Mouse (Mus musculus) heart, postnatal 4 days (tissue): ENCODE data around the gene Anapc7. TPM values are rescaled to one million over a fixed set of nuclear protein-coding genes. Genes with fewer than 3 reads are reported as not detected.
A peak's percentile ranks its signal among the peaks of the same experiment; 100 is the strongest.
"Not testable (repeated sequence)": the region's sequence is repeated elsewhere in the genome, so short reads cannot be mapped to it uniquely, and the experiment has no call there.

ENCODE experiments used
- DNase-seq: peaks from one replicate; pipeline ENCODE4 v3.0.0; 2021
- total RNA-seq, 2 experiments: library from RNA; stranded (reverse); gene quantifications; 2 replicates each; pipeline ENCODE4 v1.2.3; 2021

The Anapc7 gene
- total RNA-seq, 2 experiments from 2014 or later, result 47.0 to 48.7 TPM

DNA sequence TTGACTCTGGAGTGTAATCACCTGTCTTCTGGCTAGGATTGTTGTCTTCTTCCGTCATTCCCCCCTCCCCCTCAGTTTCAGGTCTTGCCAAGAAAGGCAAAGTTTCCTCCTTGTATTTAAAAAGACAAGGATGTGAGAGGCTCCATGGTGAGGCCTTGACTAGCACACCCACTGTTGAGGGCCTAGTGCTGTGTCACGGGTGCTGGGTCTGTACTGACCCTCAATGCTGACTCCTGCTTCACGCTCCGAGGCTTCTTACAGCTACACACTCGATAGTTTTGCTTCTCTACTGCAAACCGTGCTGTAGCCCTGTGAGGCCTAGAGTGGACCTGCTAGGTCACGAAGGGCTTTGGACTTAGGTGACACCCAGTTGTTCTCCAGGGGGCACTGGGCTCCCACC lies 30.7 kb downstream of the Anapc7 start:
- DNase-seq, result peak; percentile 30

DNA sequence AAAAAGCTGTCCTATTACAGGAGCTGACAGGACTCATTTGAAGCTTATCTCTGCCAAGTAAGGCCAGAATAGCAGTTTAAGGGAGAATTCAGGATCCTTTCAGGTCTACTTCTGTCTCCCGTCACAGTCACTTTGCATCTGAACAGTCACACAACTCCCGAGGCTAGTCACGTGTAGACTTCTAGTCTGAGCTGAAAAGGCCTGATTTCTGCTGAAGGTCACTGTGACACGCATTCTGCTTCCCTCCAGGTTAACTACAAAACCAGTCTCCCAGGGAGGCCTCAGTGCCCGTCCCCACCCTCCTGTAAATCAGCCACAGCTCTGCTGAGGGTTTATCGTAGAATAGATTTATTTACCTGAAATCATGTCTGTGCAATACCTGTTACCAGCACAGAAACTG lies 31.7 kb downstream of the Anapc7 start:
- DNase-seq, result no peak

DNA sequence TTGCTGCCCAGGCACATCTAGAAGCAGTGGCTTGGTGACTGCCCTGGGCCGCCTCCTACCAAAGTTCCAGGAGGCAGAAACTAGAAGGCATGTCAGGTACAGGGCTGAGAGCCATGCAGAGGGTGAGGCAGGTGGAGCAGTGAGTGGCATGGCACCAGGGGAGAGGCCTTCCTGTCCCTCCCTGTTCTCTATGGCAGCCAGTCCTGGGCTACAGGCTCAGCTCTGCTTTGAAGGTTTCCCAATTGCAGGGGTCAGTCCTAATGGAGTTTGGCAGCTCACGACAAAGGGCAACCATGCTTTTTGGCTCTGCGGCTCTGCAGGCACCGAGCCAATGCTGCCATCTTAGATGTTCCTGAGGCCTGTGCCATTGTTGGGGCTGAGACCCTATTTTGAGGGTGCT lies 32.9 kb downstream of the Anapc7 start:
- DNase-seq, result no peak

DNA sequence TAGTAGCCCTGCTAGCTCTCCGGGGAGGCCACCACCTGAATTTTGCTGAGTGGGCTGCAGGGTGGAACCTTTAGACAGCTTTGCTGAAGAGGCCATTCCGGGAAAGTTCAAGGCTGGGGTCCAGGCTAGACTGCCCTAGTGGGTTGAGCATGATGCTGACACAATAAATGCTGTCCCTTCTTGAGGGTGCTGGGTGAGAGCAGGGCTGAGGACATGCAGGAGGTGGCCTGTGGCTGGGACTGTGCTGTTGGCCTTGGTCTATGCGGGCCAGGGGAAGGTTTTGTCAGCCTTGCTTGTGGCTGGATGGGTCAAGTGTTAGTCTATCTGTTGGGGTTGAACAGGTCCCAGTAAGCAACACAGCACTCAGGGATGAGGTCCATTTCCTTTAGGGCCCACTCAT lies 33.4 kb downstream of the Anapc7 start:
- no peak for DNase-seq

DNA sequence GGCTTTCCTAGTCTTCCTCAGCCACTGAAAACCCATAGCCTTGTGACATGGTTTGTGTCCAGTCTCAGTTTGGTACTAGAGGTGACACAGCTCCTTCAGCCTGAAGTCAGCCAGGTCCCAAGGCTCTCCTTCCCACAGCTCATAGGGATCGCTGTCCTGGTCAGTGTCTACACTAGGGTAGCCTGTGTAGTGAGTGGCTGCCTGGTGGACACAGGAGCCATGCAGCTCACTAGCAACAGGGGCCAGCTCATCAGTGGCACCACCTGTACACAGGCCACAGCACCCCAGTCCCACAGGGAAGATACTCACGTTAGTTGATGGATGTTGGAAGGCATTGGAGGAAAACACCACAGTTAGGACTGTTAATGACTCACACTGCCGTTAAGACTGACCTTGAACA lies 34.1 kb downstream of the Anapc7 start:
- DNase-seq, result no peak

DNA sequence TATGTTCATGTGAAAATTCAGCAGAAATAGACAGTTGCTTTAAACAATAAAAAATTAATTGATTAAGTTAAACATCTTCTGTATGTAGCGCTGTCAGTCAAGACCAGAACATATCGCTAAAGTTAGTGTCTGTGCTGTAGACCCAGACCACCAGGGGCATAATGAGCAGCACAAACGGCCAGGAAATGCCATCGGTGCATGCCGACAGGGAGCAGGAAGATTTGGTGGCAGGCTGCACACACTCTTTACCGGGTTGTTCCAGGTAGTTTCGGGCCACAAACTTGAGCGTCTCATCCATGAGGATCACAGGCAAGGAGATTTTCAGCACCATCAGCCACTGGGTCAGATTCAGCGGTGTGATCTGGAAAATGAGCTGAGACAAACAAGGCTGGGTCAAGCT lies 35.6 kb downstream of the Anapc7 start:
- not testable (repeated sequence) for DNase-seq

DNA sequence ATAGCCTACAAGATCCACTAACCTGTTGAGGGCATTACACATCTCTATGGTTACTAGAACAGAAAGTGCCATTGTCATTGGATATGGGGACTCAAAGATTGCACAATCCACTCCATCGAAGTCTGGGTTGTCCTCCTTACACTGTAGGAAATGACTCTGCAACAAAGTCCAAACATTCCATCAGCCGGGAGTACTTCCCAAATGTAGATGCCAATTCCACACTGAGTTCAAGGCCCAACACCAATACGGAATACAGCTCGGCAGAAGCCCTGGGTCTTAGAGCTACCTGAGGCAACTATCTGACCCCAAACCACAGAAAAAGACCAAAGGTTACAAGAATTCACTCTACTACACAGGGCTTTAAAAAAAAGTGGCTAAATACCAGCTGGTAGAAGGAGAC lies 36.6 kb downstream of the Anapc7 start:
- DNase-seq, result no peak

DNA sequence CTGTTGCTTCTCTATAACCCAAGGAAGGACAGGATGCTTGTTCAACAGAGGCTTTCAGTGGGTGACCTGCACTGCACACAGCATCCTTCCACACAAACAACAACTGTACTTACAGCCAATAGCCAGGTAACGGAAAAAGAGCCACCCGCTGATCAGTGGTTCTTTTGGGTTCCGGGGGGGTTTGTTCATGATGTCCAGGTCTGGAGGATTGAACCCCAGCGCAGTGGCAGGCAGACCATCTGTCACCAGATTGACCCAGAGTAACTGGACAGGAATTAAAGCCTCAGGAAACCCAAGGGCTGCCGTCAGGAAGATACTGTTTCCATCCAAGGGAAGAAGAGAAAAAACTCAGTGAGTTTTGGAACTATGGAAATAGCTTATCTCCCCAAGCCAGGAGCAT lies 37.8 kb downstream of the Anapc7 start:
- no peak for DNase-seq

DNA sequence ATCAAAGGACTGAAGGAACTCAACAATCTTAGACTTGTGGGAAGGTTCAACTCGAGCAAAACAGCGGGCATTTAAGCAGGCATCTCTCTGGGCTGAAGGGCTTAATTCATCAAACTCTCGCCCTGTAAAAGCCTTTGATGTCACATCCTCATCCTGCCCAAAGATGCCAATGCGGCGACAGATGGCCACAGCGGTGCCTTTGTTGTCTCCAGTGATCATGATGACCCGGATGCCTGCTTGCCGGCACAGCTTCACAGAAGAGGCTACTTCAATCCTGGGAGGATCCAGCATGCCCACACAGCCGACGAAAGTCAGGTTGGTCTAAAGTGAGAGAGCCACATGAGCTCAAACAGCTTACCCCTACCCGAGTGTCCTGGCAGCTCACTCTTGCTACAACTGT lies 39.2 kb downstream of the Anapc7 start:
- DNase-seq, result no peak

DNA sequence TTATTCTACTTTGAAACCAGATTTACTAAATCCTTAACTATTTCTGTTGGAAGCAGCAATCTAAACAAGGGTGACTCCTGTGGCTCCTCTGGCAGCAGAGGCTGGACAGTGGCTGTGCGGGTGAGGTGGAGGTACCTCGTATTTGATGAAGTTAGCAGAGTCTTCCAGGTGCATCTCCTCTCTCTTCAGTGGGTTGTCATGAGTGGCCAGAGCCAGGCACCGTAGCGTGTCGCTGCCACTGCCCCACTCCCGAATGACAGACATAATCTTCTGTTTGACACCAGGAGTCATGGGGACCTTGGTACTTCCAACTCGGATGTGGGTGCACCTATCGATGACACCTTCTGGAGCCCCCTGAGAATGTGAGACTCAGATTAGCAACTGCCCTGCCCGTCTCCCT lies 39.9 kb downstream of the Anapc7 start:
- DNase-seq, result no peak

DNA sequence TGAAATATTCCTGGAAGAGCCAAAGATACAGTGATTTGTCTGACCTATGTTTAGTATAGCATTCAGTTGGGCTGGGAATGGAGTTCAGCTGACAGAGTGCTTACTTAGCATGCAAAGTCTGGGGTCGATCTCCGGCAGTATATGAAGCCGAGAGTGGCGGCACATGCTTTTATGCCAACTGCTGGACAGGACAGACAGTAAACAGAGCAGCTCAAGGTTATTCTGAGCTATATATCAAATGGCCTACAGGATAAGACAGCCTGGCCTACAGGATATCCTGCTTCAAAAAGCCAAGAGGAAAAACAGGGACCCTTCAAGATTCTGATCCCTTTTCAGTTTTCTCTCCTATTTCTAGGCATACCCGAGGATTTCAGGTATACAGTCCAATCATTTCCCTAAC lies 50.2 kb downstream of the Anapc7 start:
- DNase-seq, result no peak

DNA sequence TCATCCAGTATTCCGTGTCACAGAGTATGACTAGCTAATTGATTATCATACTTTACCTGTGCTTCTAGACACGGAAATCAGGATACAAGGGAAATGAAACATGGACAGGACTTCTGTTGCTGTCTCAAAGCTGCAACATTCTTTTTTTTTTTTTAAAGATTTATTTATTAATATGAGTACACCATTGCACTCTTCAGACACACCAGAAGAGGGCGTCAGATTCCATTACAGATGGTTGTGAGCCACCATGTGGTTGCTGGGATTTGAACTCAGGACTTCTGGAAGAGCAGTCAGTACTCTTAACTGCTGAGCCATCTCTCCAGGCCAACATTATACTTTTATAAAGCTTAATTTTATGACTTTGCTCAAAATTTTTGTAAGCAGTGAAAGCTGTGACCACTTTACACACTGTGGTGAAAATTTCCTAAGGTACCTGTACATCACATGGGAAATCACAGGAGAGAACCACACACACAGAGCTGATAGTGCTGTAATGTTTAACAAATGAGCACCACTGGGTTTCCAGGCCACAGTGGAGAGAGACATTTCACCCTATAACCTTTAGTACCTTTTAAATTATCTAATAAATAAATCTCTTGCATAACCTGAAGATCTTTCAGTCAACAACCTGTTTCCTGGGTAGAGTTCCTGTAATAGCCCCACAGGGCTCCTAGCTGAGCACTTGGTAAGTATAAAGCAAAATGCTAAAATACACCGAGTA lies 53.3 kb downstream of the Anapc7 start:
- DNase-seq, result no peak

DNA sequence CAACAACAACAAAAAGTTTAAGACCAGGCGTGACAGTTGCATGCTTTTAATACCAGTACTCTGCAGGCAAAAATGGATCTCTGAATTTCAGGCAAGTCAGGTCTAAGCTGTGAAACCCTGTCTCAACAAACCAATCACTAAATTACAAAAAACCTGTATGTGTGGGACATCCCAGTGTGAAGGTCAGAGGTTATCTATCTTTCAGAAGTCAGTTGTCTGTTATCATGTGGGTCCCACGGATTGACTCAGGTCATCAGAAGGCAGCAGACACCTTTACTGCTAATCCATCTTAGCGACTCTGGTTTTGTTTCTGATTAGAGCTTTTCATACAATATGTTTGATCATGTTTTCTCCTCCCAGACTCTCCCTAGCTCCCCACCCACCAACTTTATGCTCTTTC lies 54.6 kb downstream of the Anapc7 start:
- DNase-seq, result no peak

DNA sequence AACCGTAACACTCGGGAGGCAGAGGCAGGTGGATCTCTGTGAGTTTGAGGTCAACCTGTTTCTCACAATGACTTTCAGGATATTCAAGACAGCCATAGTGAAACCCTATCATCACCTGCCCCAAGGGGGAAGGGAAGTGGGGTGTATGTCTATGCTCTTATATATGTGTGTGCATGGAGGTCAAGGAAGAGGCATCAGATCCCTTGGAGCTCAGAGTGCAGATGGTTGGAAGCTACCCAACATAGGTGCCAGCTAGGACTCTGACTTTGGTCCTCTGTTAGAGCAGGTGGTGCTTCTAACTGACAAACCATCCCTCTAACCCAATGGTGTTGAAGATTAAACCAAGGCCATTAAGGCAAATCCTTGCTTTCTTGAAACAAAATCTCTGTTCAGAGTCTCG lies 56.0 kb downstream of the Anapc7 start:
- no peak for DNase-seq

DNA sequence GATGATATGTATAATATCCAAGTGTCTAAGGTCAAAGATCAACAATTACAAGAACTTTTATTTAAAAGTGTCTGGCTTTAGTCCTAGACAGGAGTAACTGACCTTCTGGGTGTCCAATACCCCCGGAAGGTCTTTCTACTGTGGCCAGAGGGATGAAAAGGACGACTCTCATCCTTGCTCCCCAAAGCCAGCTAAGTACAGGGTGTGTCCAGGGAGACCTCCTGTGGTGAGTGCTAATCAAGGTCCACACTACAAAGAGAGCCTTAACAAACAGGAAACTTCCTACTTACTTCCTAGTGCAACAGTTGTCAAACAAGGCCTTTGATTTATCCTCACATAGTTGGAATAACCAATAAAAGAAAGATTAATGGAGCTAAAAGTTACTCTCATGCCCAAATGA lies 57.6 kb downstream of the Anapc7 start:
- no peak for DNase-seq

DNA sequence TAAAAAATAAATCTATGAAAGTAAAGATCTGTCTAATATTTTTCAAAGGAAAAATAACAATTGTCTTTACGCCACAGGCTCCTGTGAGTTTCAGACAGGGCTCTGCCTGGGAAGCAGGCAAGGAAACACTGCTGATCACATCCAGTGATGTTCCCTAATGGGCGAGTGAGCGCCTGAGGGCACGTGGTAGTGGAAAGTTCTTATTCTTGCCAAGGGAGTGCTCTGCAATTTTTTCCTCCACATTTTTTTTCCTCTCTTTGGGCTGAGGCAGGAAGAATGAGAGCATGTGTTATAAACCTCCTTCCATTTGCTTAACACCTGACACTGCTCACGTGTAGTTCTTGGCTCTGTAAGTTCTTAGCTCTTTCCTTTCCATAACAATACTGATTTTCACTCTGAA lies 60.4 kb downstream of the Anapc7 start:
- peak; percentile 55 for DNase-seq

DNA sequence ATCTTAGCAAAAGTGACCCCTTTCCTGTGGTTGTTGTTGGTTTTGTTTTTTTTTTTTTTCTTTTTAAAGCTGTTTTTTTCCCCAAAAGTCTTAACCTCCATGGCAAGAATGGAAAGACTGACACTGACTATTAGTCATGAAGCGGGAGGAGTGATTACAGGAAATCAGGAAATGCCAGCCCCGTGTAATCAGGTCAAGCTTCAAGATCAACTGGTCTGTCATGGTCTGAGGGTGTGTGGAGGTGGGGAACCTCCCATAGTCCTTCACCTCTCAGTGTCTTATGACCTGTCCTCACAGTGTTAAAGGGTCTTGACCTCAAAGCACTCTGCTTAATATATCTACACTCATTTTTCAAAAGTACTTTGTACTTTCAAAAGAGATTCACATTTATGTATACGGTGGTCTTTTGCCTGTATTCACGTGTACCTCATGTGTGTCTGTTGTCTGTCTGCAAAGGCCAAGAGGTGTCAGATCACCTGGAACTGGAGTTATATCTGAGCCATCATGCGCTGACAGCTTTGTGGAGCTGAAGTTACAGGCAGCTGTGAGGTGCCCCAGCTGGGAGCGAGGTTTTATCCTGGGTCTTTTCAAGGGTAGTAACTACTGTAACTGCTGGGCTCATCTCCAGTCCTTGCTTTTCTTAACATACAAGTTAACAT lies 61.4 kb downstream of the Anapc7 start:
- DNase-seq, result no peak

DNA sequence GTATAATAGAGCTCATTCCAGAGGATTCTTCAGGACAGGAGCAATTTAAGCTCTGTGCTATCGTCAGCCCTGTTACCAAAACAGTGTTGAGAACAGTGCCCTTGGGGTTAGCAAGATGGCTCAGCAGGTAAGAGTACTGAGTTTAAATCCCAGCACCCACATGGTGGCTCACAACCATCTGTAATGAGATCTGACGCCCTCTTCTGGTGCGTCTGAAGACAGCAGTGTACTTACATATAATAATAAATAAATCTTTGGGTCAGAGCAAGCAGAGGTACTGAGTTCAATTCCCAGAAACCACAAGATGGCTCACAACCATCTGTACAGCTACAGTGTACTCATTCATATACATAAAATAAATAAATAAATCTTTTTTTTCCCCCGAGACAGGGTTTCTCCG lies 64.8 kb downstream of the Anapc7 start:
- not testable (repeated sequence) for DNase-seq

DNA sequence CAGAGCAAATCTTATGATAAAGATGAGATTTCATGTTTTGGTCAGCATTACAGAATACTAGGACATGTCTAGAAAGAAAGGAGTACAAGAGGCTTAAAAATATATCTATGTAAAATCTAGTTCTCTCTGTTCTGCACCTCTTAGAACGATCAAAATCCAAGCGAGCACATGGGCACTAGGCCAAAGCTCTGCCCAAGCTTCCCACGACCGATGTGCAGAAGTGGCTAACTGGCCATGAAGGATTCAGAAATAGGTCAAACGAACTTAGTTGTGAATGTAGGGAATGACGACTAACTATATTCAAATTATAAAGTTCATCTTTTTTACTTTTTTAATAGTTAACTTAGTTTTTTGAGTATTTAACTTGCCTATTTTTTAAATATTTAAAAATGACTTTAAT lies 66.3 kb downstream of the Anapc7 start:
- DNase-seq, result no peak

DNA sequence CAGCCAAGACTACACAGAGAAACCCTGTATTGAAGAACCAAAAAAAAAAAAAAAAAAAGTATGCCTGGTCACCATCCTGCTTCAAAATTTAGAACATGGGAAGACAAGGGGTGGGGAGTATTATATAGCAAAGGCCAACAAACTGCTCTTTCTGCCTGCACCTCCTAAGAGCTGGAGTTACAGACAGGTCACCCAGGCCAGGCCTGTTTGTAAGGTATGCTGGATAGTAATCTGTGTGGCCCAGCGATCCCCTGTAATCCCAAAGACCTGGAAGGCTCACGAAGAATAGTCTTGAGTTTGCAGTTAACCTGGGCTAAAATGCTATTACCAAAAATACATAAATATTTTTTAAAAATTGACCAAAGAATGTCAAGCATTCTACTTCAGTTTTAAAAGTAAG lies 68.7 kb downstream of the Anapc7 start:
- no peak for DNase-seq

DNA sequence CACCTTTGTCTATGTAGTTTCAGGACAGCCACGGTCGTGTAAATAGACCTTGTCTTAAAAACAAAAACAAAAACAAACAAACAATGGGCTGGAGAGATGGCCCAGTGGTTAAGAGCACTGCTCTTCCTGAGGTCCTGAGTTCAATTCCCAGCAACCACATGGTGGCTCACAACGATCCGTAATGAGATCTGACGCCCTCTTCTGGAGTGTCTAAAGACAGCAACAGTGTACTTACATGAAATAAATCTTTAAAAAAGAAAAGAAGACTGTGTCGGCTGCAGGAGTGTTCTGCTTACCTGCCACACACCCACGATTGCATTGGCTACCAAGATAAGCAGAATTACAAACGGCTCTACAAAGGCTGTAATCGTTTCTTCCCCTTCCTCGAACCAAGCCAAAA lies 69.9 kb downstream of the Anapc7 start:
- DNase-seq, result no peak

DNA sequence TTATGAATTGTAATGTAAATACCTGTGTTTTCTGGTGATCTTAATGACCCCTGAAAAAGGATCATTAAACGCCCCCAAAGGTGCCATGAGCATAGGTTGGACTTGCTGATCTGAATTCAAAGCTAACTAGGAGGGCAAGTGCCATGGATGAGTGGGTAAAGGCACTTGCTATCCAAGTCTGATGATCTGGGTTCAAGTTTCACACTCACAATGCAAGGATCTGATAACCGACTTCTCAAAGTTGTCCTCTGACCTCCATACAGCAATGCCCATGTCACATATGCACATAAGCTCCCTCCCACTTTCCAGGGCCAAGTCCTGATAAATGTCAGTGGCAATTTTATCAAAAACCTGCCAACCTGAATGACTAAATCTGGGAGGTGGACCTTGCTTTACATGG lies 71.5 kb downstream of the Anapc7 start:
- DNase-seq, result no peak

DNA sequence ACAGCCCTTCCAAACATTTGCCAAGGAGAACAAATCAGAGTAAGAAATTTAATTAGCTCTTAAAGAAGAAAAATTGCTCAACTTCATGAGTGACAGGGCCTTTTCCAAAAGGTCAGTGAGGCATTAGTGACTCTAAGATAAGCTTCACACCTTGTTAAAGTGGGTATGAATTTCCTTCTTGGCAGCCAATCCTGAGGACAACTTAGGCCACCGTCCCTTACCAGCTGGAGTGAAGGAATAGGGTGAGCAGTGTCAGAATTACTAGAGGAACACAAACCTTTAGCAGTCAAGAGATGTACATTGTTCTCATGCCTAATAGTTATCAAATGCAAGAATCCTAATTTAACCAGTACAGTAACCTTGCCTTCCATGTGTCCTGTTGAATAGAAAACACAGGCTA lies 73.0 kb downstream of the Anapc7 start:
- no peak for DNase-seq
